ENCODE assay signal across 23 mouse cellular contexts in genomic region chr2:136784310-136784709, GRCm38 (mm10).
DNase-seq lines count a peak whose midpoint lies in the region; ATAC-seq and TF ChIP-seq lines count a peak whose summit lies in the region.
"Had no signal": no experiment of that assay in that cellular context is flagged by ENCODE, and none has a peak within 500 bp of the region (broad histone marks: within the 10 kb centered on the region; RNA-seq: fewer than 3 reads in every experiment).

No protein-coding gene starts in this region.

- H3K4me1 ChIP-seq in forebrain, embryonic 16.5 days (replicated peaks; ENCODE audit: control insufficient read depth, insufficient read depth, low read length) = peaks cover 3% of the 10 kb centered on the region; the same call in 1 of the 2 replicates
- no peaks in the 10 kb centered on the region for H3K4me1 ChIP-seq in forebrain, embryonic 12.5 days
- H3K4me1 ChIP-seq: embryonic facial prominence, embryonic 12.5 days; hindbrain, embryonic 10.5 days; intestine, embryonic 15.5 days; neural tube, embryonic 13.5 days had no signal

- no peak overlapping the region for H3K27ac ChIP-seq in forebrain, embryonic 16.5 days (ENCODE audit: low read length)
- H3K27ac ChIP-seq in forebrain, embryonic 12.5 days = no peak overlapping the region
- peak overlapping the region; percentile 75 for H3K27ac ChIP-seq in layer of hippocampus, adult 2 months
- H3K27ac ChIP-seq: embryonic facial prominence, embryonic 12.5 days; hindbrain, embryonic 10.5 days; intestine, embryonic 15.5 days; neural tube, embryonic 13.5 days had no signal

- H3K27me3 ChIP-seq in forebrain, embryonic 16.5 days (replicated peaks; ENCODE audit: control insufficient read depth, insufficient read depth, low read length) = no peaks in the 10 kb centered on the region
- H3K27me3 ChIP-seq in forebrain, embryonic 12.5 days = no peaks in the 10 kb centered on the region
- H3K27me3 ChIP-seq: embryonic facial prominence, embryonic 12.5 days; intestine, embryonic 15.5 days; neural tube, embryonic 13.5 days had no signal

- H3K9ac ChIP-seq in forebrain, embryonic 16.5 days (replicated peaks; ENCODE audit: low read depth, low read length) = no peak overlapping the region
- H3K9ac ChIP-seq in forebrain, embryonic 12.5 days = no peak overlapping the region
- H3K9ac ChIP-seq: embryonic facial prominence, embryonic 12.5 days; intestine, embryonic 15.5 days; neural tube, embryonic 13.5 days had no signal

- no peak for TF ChIP-seq CTCF in layer of hippocampus, adult 2 months (conservative IDR thresholded peaks at IDR 0.05)

- H3K9me3 ChIP-seq in forebrain, embryonic 16.5 days (ENCODE audit: control insufficient read depth, low read length) = no peaks in the 10 kb centered on the region
- no peaks in the 10 kb centered on the region for H3K9me3 ChIP-seq in forebrain, embryonic 12.5 days
- H3K9me3 ChIP-seq: embryonic facial prominence, embryonic 12.5 days; hindbrain, embryonic 10.5 days; intestine, embryonic 15.5 days; neural tube, embryonic 13.5 days had no signal

- H3K4me2 ChIP-seq in forebrain, embryonic 16.5 days (ENCODE audit: low read length) = no peak overlapping the region
- no peak overlapping the region for H3K4me2 ChIP-seq in forebrain, embryonic 12.5 days
- H3K4me2 ChIP-seq: embryonic facial prominence, embryonic 12.5 days; heart, embryonic 11.5 days; intestine, embryonic 15.5 days; neural tube, embryonic 13.5 days had no signal

- H3K36me3 ChIP-seq in forebrain, embryonic 16.5 days (ENCODE audit: control insufficient read depth, insufficient read depth) = no peaks in the 10 kb centered on the region
- no peaks in the 10 kb centered on the region for H3K36me3 ChIP-seq in forebrain, embryonic 12.5 days (replicated peaks)
- H3K36me3 ChIP-seq: embryonic facial prominence, embryonic 12.5 days; hindbrain, embryonic 10.5 days; intestine, embryonic 15.5 days had no signal

- peak; percentile 50 for ATAC-seq in forebrain, embryonic 16.5 days
- no peak for ATAC-seq in forebrain, embryonic 12.5 days (ENCODE audit: low FRiP score)
- no peak for ATAC-seq in megakaryocyte, adult 5-6 weeks (ENCODE audit: poor library complexity, severe bottlenecking)
- ATAC-seq: hindbrain, embryonic 16.5 days; intestine, embryonic 15.5 days; midbrain, embryonic 16.5 days had no signal

- H3K4me3 ChIP-seq in forebrain, embryonic 16.5 days (replicated peaks; ENCODE audit: low read length) = no peak overlapping the region
- no peak overlapping the region for H3K4me3 ChIP-seq in forebrain, embryonic 12.5 days (replicated peaks)
- H3K4me3 ChIP-seq in layer of hippocampus, adult 2 months = no peak overlapping the region
- H3K4me3 ChIP-seq: embryonic facial prominence, embryonic 12.5 days; hindbrain, embryonic 10.5 days; intestine, embryonic 15.5 days; myocyte; neural tube, embryonic 13.5 days had no signal

- DNase-seq in layer of hippocampus, adult 2 months (ENCODE audit: low spot score in 2 of 2) = peak; percentile 35 to 52
- DNase-seq in layer of hippocampus, adult 9-10 months (ENCODE audit: low spot score) = no peak
- peak; percentile 86 for DNase-seq in brain, adult 2 months (ENCODE audit: low read depth, low spot score)
- peak; percentile 57 to 88 for DNase-seq in left cerebral cortex, postnatal 25 days (ENCODE audit: low spot score in 2 of 2)
- no peak for DNase-seq in spleen, postnatal 10 days (ENCODE audit: low spot score in 2 of 2)
- DNase-seq: adrenal gland, postnatal 10 days; cerebellum, adult 11-12 months; cerebellum, postnatal 10 days; gastrocnemius, postnatal 10 days; kidney, adult 9 months; kidney, postnatal 25 days; lung, postnatal 4 days had no signal

- intact Hi-C loops in left cerebral cortex, postnatal 25 days (cut with DNase I) = loop anchor here (1.0 to 10.0 kb wide), 2 partner anchors 19 to 100 kb away; partner anchors contain the start of gene AL731706.2

- WGBS in forebrain, embryonic 16.5 days = 60% methylated on average over 4 of the region's 4 CpGs
- 81% methylated on average over 4 of the region's 4 CpGs for WGBS in forebrain, embryonic 12.5 days

Comparison
In these comparisons a context has a peak if more than half of its experiments do, and no peak if none do; other contexts are left out.
1. DNase-seq: peak in layer of hippocampus, adult 2 months (2 of 2), brain, adult 2 months (single experiment) and left cerebral cortex, postnatal 25 days (2 of 2); none in layer of hippocampus, adult 9-10 months (single experiment) and spleen, postnatal 10 days (0 of 2).